Mouse (Mus musculus) neural tube, embryonic 13.5 days (tissue): ENCODE results near the gene Anapc1. TPM values are rescaled to one million over a fixed set of nuclear protein-coding genes. Genes with fewer than 3 reads are reported as not detected.

Experiments
- ATAC-seq: fragments of 200-750 bp; cut with Nextera tagmentation; 2 replicates; pipeline ENCODE4 v1.8.0; 2017; ENCODE audit warnings: low read depth, mild to moderate bottlenecking, moderate TSS enrichment, moderate library complexity
- H3K27ac ChIP-seq: fragments of 300-500 bp; sonication (generic); replicated peaks from 2 replicates; pipeline ENCODE4 v1.5.1; 2015; ENCODE audit warnings: moderate library complexity, mild to moderate bottlenecking, inconsistent platforms
- H3K27me3 ChIP-seq: fragments of 300-500 bp; sonication (generic); 2 replicates; pipeline ENCODE4 v1.6.1; 2015; ENCODE audit warnings: mild to moderate bottlenecking, inconsistent platforms
- H3K36me3 ChIP-seq: fragments of 300-500 bp; sonication (generic); 2 replicates; pipeline ENCODE4 v1.6.1; 2015; ENCODE audit warnings: mild to moderate bottlenecking, inconsistent platforms
- H3K4me1 ChIP-seq: fragments of 300-500 bp; sonication (generic); replicated peaks from 2 replicates; pipeline ENCODE4 v1.6.1; 2015; ENCODE audit warnings: inconsistent platforms
- H3K4me2 ChIP-seq: fragments of 300-500 bp; sonication (generic); 2 replicates; pipeline ENCODE4 v1.6.1; 2015; ENCODE audit warnings: inconsistent platforms, mild to moderate bottlenecking, moderate library complexity
- H3K4me3 ChIP-seq: fragments of 300-500 bp; sonication (generic); 2 replicates; pipeline ENCODE4 v1.5.1; 2015; ENCODE audit warnings: mild to moderate bottlenecking, inconsistent platforms
- H3K9ac ChIP-seq: fragments of 300-500 bp; sonication (generic); 2 replicates; pipeline ENCODE4 v1.6.1; 2015; ENCODE audit warnings: moderate library complexity, mild to moderate bottlenecking, inconsistent platforms
- H3K9me3 ChIP-seq: fragments of 300-500 bp; sonication (generic); 2 replicates; pipeline ENCODE4 v1.6.1; 2016; ENCODE audit warnings: inconsistent platforms
- WGBS: fragments of 180-500 bp; shearing (Covaris S2); methylation state at CpG from one replicate; pipeline ENCODE4 v1.1.7; 2015; 5-methylcytosine and 5-hydroxymethylcytosine counted together
- polyA plus RNA-seq: library from polyadenylated mRNA; unstranded; fragments of >200 nt; fragmentation: Nextera tagmentation; extraction: Ambion mirVana; gene quantifications from 2 replicates; pipeline ENCODE4 v1.2.1, GENCODE M21; 2015

The Anapc1 gene
- polyA plus RNA-seq, 1 experiment from 2014 or later: 41.8 TPM

GRCm38 (mm10) chr2:128601534-128601933 is 85.7 kb downstream of the Anapc1 start:
- ATAC-seq: no peak

GRCm38 (mm10) chr2:128592301-128592700 is 94.9 kb downstream of the Anapc1 start:
- Histone ChIP-seq H3K4me1 (no peaks in the 10 kb centered on the region), H3K9me3 (no peaks in the 10 kb centered on the region), H3K4me2 (no peak overlapping the region), H3K27me3 (no peaks in the 10 kb centered on the region), H3K27ac (no peak overlapping the region), H3K9ac (no peak overlapping the region), H3K4me3 (no peak overlapping the region), H3K36me3 (no peaks in the 10 kb centered on the region)
- 89% methylated on average over 7 of the region's 7 CpGs for WGBS
- no peak for ATAC-seq

More at GRCm38 (mm10) chr2:128601534-128601933, 85.7 kb downstream of the Anapc1 start:
- Histone ChIP-seq H3K27me3 (no peaks in the 10 kb centered on the region), H3K36me3 (no peaks in the 10 kb centered on the region), H3K4me1 (no peaks in the 10 kb centered on the region), H3K9me3 (peaks cover 7% of the 10 kb centered on the region; the same call in 1 of the 2 replicates), H3K27ac (no peak overlapping the region), H3K4me2 (no peak overlapping the region), H3K4me3 (no peak overlapping the region), H3K9ac (no peak overlapping the region)
- 36% methylated on average over 2 of the region's 2 CpGs for WGBS

DNA sequence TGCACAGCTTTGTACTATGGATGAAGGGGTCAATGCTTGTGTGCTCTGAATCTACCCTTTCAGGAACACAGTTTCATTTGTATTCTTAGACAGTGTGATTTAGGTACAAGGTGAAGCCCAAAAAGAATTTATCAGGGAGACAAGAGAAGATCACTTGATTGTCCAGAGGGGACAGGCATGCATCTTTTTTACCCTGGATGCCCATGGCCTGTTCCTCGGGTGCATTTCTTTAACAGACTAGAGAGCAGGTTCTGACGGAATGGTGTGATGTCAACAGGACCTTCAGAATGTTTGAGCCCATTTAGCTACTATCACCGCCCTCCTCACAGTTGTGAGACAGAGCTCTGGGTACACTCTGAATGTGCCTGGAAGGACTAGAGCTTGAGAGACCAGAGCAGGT is 96.3 kb downstream of the Anapc1 start, which contains the start of gene Spdye4c:
TSS of gene Spdye4c (plus strand) at position 301 of the 400 bp plus-strand sequence.
- WGBS: 92% methylated on average over 3 of the region's 3 CpGs
- no peaks in the 10 kb centered on the region for H3K4me1 ChIP-seq
- no peak within 1 kb of the TSS for H3K27ac ChIP-seq
- no peak within 1 kb of the TSS for H3K4me3 ChIP-seq
- no peaks in the 10 kb centered on the region for H3K27me3 ChIP-seq
- no peaks in the 10 kb centered on the region for H3K36me3 ChIP-seq
- H3K9ac ChIP-seq: no peak within 1 kb of the TSS
- H3K4me2 ChIP-seq: no peak within 1 kb of the TSS
- no peak for ATAC-seq
- H3K9me3 ChIP-seq: no peaks in the 10 kb centered on the region

GRCm38 (mm10) chr2:128582881-128583280 is 104.3 kb downstream of the Anapc1 start:
- no peak overlapping the region for H3K9ac ChIP-seq
- no peaks in the 10 kb centered on the region for H3K27me3 ChIP-seq
- H3K4me2 ChIP-seq: no peak overlapping the region
- ATAC-seq: no peak
- 75% methylated on average over 5 of the region's 5 CpGs for WGBS
- H3K27ac ChIP-seq: no peak overlapping the region
- H3K36me3 ChIP-seq: no peaks in the 10 kb centered on the region
- H3K4me3 ChIP-seq: no peak overlapping the region
- H3K4me1 ChIP-seq: no peaks in the 10 kb centered on the region
- no peaks in the 10 kb centered on the region for H3K9me3 ChIP-seq

- Histone ChIP-seq H3K4me1 (no peaks in the 10 kb centered on the region), H3K27ac (no peak overlapping the region), H3K9ac (no peak overlapping the region), H3K27me3 (no peaks in the 10 kb centered on the region), H3K36me3 (no peaks in the 10 kb centered on the region), H3K9me3 (no peaks in the 10 kb centered on the region), H3K4me3 (no peak overlapping the region), H3K4me2 (no peak overlapping the region)
- 48% methylated on average over 16 of the region's 16 CpGs for WGBS
- peak; percentile 67 for ATAC-seq
Measured at GRCm38 (mm10) chr2:128572726-128573624, 114.2 kb downstream of the Anapc1 start.

- Histone ChIP-seq H3K27ac (no peak overlapping the region), H3K4me1 (peaks cover 5% of the 10 kb centered on the region), H3K36me3 (no peaks in the 10 kb centered on the region), H3K4me2 (no peak overlapping the region), H3K9me3 (no peaks in the 10 kb centered on the region), H3K4me3 (no peak overlapping the region), H3K9ac (no peak overlapping the region), H3K27me3 (no peaks in the 10 kb centered on the region)
- WGBS: 79% methylated on average over 4 of the region's 4 CpGs
- no peak for ATAC-seq
Measured at GRCm38 (mm10) chr2:128571001-128571400, 116.2 kb downstream of the Anapc1 start.

GRCm38 (mm10) chr2:128568490-128568889 is 118.7 kb downstream of the Anapc1 start:
- Histone ChIP-seq H3K4me2 (no peak overlapping the region), H3K9ac (no peak overlapping the region), H3K4me3 (no peak overlapping the region), H3K4me1 (peaks cover 9% of the 10 kb centered on the region), H3K27me3 (no peaks in the 10 kb centered on the region), H3K9me3 (no peaks in the 10 kb centered on the region), H3K27ac (no peak overlapping the region), H3K36me3 (no peaks in the 10 kb centered on the region)
- ATAC-seq: no peak
- 41% methylated on average over 4 of the region's 4 CpGs for WGBS

- no peaks in the 10 kb centered on the region for H3K27me3 ChIP-seq
- H3K4me1 ChIP-seq: peaks cover 9% of the 10 kb centered on the region
- 74% methylated on average over 6 of the region's 6 CpGs for WGBS
- H3K4me2 ChIP-seq: no peak overlapping the region
- H3K9me3 ChIP-seq: no peaks in the 10 kb centered on the region
- no peaks in the 10 kb centered on the region for H3K36me3 ChIP-seq
- no peak overlapping the region for H3K4me3 ChIP-seq
- no peak overlapping the region for H3K9ac ChIP-seq
- no peak for ATAC-seq
- no peak overlapping the region for H3K27ac ChIP-seq
Measured at GRCm38 (mm10) chr2:128568018-128568417, 119.2 kb downstream of the Anapc1 start.

DNA sequence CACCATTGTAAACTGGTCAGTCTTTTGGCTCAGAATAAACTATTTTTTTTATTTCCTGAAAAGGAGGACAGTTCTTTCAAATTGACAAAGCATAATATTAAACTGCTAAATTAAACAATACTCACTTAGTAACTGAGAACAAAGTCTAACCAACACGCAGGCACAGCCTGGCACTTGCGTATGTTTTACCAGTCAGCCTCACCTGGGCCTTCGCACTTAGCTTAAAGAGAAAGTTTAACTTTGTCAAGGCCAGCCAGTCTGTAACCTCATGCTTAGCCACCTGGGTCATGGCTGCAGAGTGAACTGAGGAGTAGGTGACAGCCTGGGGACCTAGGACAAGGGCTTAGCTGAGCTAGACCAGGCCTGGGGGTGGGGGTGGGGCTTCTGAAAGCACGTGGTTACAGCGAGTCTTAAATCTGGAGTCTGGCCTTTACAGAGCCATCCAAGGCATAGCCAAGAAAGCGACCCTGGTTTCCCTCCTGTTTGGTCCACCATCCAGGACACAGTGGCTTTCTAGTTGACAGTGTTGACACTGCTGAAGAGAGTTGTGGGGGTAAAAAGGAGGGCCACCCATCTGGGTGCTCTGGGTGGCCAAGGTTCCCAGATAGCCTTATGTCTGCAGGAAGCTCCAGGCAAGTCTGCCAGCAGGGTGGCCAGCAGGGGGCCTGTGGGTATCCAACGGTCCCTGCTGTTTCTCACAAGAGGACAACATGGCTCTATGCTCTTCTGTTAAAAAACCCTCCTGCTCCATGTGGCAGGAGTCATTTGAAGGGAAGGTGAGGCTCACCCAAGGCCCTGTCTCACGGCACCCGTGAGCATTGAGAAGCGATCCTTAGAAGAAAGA is 120.7 kb downstream of the Anapc1 start:
- 58% methylated on average over 10 of the region's 10 CpGs for WGBS
- Histone ChIP-seq H3K36me3 (no peaks in the 10 kb centered on the region), H3K4me3 (no peak overlapping the region), H3K9me3 (no peaks in the 10 kb centered on the region), H3K4me2 (no peak overlapping the region), H3K4me1 (peaks cover 9% of the 10 kb centered on the region), H3K27me3 (no peaks in the 10 kb centered on the region), H3K9ac (no peak overlapping the region), H3K27ac (no peak overlapping the region)
- no peak for ATAC-seq

- Histone ChIP-seq H3K9me3 (no peaks in the 10 kb centered on the region), H3K4me2 (no peak overlapping the region), H3K4me1 (peaks cover 9% of the 10 kb centered on the region), H3K36me3 (no peaks in the 10 kb centered on the region), H3K27ac (no peak overlapping the region), H3K27me3 (no peaks in the 10 kb centered on the region), H3K4me3 (no peak overlapping the region), H3K9ac (no peak overlapping the region)
- no peak for ATAC-seq
- WGBS: 58% methylated on average over 8 of the region's 8 CpGs
Measured at GRCm38 (mm10) chr2:128565904-128566303, 121.3 kb downstream of the Anapc1 start.

- Histone ChIP-seq H3K4me1 (peaks cover 9% of the 10 kb centered on the region), H3K9me3 (no peaks in the 10 kb centered on the region), H3K27me3 (no peaks in the 10 kb centered on the region), H3K9ac (no peak overlapping the region), H3K4me2 (no peak overlapping the region), H3K27ac (no peak overlapping the region), H3K4me3 (no peak overlapping the region), H3K36me3 (no peaks in the 10 kb centered on the region)
- 90% methylated on average over 3 of the region's 3 CpGs for whole genome bisulfite sequencing
- no peak for ATAC-seq
Measured at GRCm38 (mm10) chr2:128564195-128564594, 123.0 kb downstream of the Anapc1 start.
